Mouse (Mus musculus): ENCODE measurements around the gene Nr4a1. TPM values are rescaled to one million over a fixed set of nuclear protein-coding genes. Genes with fewer than 3 reads are reported as not detected.

The Nr4a1 gene
- polyA plus RNA-seq, 1 experiment from 2014 or later, result 5.9 TPM

DNA sequence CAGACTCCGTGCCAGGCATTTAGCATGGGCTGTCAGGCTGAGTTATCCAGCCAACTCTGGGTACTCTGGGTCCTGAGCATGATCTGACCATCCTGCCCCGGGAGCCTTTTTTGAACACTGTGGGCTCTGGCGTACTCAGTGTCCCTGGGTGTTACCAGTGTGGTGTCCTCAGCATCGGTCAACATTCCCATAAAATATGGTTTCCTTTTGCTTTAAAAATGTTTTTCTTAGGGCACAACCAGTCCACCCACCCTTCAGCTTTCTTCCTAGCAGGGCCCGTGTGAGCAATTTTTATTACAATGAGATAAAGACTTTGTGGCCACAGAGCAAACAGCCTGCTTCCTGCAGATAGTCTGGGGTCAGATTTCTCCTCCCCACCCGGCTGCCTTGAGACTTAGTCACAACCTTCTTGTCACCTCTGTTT is 66.6 kb downstream of the Nr4a1 start:
- ATAC-seq, result peak; percentile 46; the same call in 1 of the 2 replicates

DNA sequence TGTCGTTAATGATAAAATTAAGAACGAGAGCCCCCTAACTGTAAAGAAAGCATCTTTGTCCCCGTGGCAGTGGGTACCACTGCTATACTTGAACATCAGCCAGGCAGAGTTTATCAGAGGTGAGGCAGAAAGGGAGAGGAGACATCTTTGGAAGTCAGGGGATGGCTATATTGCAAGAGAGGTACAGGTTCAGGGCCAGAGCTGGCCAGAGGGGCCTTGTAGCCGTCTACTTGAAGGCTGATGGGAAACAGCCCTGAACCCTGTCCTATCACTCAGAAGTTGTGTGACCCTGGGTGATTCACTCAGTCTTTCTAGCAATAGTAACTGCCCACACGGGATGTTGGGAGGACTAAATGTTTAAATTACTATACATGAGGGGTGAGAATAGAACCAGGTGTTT is 67.1 kb downstream of the Nr4a1 start:
- Histone ChIP-seq H3K4me3 (ENCODE audit: low read depth, low read length) (no peak overlapping the region), H3K27me3 (replicated peaks; ENCODE audit: control insufficient read depth, insufficient read depth, low read length) (no peaks in the 10 kb centered on the region), H3K27ac (ENCODE audit: low read depth, low read length) (no peak overlapping the region), H3K9ac (ENCODE audit: low read depth, low read length) (no peak overlapping the region), H3K4me1 (replicated peaks; ENCODE audit: control insufficient read depth, insufficient read depth, low read length) (no peaks in the 10 kb centered on the region), H3K4me2 (replicated peaks; ENCODE audit: low read depth) (no peak overlapping the region), H3K9me3 (ENCODE audit: control insufficient read depth) (no peaks in the 10 kb centered on the region), H3K36me3 (ENCODE audit: control insufficient read depth, insufficient read depth) (no peaks in the 10 kb centered on the region)
- no peak for TF ChIP-seq CTCF (IDR thresholded peaks at IDR 0.05; ENCODE audit: low read depth)
- WGBS, result 14% methylated on average over 5 of the region's 5 CpGs
- no peak for ATAC-seq

More for the DNA sequence above, 66.6 kb downstream of the Nr4a1 start:
- Histone ChIP-seq H3K27me3 (replicated peaks; ENCODE audit: control insufficient read depth, insufficient read depth, low read length) (no peaks in the 10 kb centered on the region), H3K9ac (ENCODE audit: low read depth, low read length) (no peak overlapping the region), H3K27ac (ENCODE audit: low read depth, low read length) (no peak overlapping the region), H3K36me3 (ENCODE audit: control insufficient read depth, insufficient read depth) (no peaks in the 10 kb centered on the region), H3K4me1 (replicated peaks; ENCODE audit: control insufficient read depth, insufficient read depth, low read length) (no peaks in the 10 kb centered on the region), H3K9me3 (ENCODE audit: control insufficient read depth) (no peaks in the 10 kb centered on the region), H3K4me2 (replicated peaks; ENCODE audit: low read depth) (no peak overlapping the region), H3K4me3 (ENCODE audit: low read depth, low read length) (no peak overlapping the region)
- TF ChIP-seq CTCF (IDR thresholded peaks at IDR 0.05; ENCODE audit: low read depth), result no peak
- WGBS, result 23% methylated on average over 6 of the region's 6 CpGs

DNA sequence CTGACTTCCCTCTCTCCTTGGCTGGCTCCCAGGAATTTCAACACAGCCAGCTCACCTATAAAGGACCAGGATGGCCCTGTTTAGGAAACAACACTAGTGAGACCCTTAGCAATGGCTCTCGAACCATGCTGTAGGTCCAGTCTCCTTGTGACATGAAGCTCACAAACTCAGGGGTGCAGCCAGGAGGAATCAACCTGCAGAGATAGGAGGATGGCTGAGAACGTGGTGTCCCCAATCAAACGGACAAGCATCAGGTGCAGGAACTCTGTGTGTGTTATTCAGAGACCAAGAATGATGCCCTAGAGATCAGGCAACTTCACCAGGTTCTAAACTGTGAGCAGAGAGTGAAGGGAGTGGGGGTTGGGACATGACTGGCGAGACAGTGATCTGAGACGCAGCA is 68.0 kb downstream of the Nr4a1 start:
- no peak overlapping the region for H3K9ac ChIP-seq (ENCODE audit: low read depth, low read length)
- H3K4me1 ChIP-seq (replicated peaks; ENCODE audit: control insufficient read depth, insufficient read depth, low read length), result no peaks in the 10 kb centered on the region
- no peak overlapping the region for H3K4me3 ChIP-seq (ENCODE audit: low read depth, low read length)
- no peak for TF ChIP-seq CTCF (IDR thresholded peaks at IDR 0.05; ENCODE audit: low read depth)
- H3K27me3 ChIP-seq (replicated peaks; ENCODE audit: control insufficient read depth, insufficient read depth, low read length), result no peaks in the 10 kb centered on the region
- no peaks in the 10 kb centered on the region for H3K9me3 ChIP-seq (ENCODE audit: control insufficient read depth)
- H3K27ac ChIP-seq (ENCODE audit: low read depth, low read length), result no peak overlapping the region
- H3K4me2 ChIP-seq (replicated peaks; ENCODE audit: low read depth), result no peak overlapping the region
- H3K36me3 ChIP-seq (ENCODE audit: control insufficient read depth, insufficient read depth), result no peaks in the 10 kb centered on the region
- ATAC-seq, result no peak
- WGBS, result 86% methylated on average over 5 of the region's 5 CpGs

DNA sequence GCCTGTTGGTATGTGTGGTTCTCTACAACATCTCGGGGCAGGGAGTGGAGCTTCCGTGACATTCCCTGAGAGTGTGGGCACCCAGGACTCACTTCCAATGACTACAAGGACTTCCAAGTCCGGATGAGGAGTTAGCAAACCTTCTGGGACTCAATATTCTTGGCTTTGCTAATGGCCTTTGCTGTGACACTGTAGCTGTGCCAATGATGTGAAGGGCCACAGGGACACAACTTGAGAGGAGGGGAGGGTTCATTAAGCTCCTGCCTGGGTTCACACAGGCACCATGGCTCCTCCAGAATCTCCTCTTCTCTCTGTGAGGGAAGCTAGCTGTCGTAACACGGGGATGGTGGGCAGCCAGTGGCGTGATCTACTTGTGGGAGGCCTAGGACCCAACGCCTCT is 68.6 kb downstream of the Nr4a1 start:
- TF ChIP-seq CTCF (IDR thresholded peaks at IDR 0.05; ENCODE audit: low read depth), result no peak
- Histone ChIP-seq H3K9ac (ENCODE audit: low read depth, low read length) (no peak overlapping the region), H3K27ac (ENCODE audit: low read depth, low read length) (no peak overlapping the region), H3K4me2 (replicated peaks; ENCODE audit: low read depth) (no peak overlapping the region), H3K4me1 (replicated peaks; ENCODE audit: control insufficient read depth, insufficient read depth, low read length) (no peaks in the 10 kb centered on the region), H3K27me3 (replicated peaks; ENCODE audit: control insufficient read depth, insufficient read depth, low read length) (no peaks in the 10 kb centered on the region), H3K4me3 (ENCODE audit: low read depth, low read length) (no peak overlapping the region), H3K9me3 (ENCODE audit: control insufficient read depth) (no peaks in the 10 kb centered on the region), H3K36me3 (ENCODE audit: control insufficient read depth, insufficient read depth) (no peaks in the 10 kb centered on the region)
- 94% methylated on average over 7 of the region's 7 CpGs for WGBS
- ATAC-seq, result no peak

DNA sequence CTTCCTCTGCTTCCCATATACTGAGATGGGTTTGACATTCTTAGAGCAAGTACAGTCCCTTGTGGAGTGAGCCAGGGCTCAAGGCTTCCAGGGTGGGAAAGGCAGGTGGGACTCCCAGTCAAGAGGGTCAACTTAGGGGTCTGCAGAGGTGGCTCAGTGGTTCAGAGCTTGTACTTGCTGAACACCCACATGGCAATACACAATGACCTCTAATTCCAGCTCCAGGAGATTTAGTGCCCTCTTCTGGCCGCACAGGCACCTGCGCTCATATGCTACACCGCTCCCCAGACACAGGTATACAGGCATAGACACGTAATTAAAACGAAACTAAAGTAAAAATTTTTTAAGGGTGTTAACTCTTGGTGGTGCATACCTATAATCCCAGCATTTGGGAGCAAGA is 69.4 kb downstream of the Nr4a1 start:
- no peak overlapping the region for H3K4me2 ChIP-seq (replicated peaks; ENCODE audit: low read depth)
- TF ChIP-seq CTCF (IDR thresholded peaks at IDR 0.05; ENCODE audit: low read depth), result peak; percentile 34
- H3K27me3 ChIP-seq (replicated peaks; ENCODE audit: control insufficient read depth, insufficient read depth, low read length), result no peaks in the 10 kb centered on the region
- H3K4me3 ChIP-seq (ENCODE audit: low read depth, low read length), result no peak overlapping the region
- H3K4me1 ChIP-seq (replicated peaks; ENCODE audit: control insufficient read depth, insufficient read depth, low read length), result no peaks in the 10 kb centered on the region
- no peak overlapping the region for H3K27ac ChIP-seq (ENCODE audit: low read depth, low read length)
- no peak overlapping the region for H3K9ac ChIP-seq (ENCODE audit: low read depth, low read length)
- ATAC-seq, result no peak
- no peaks in the 10 kb centered on the region for H3K36me3 ChIP-seq (ENCODE audit: control insufficient read depth, insufficient read depth)
- no peaks in the 10 kb centered on the region for H3K9me3 ChIP-seq (ENCODE audit: control insufficient read depth)
- 91% methylated on average over 5 of the region's 5 CpGs for WGBS

Other genes with a start within 250 kb of the Nr4a1 start
- not detected in 2 replicates for gene Gm47841, start 206.9 kb upstream of the Nr4a1 start, polyA plus RNA-seq (2015; fragmentation: Nextera tagmentation; extraction: Ambion mirVana)
- 0.16 and 0.33 TPM in 2 replicates for gene Fignl2, start 175.7 kb upstream of the Nr4a1 start, polyA plus RNA-seq (2015; fragmentation: Nextera tagmentation; extraction: Ambion mirVana)
- not detected in 2 replicates for gene Ankrd33, start 138.5 kb upstream of the Nr4a1 start, polyA plus RNA-seq (2015; fragmentation: Nextera tagmentation; extraction: Ambion mirVana)
- 13.8 and 14.6 TPM in 2 replicates for gene Acvrl1, start 125.7 kb upstream of the Nr4a1 start, polyA plus RNA-seq (2015; fragmentation: Nextera tagmentation; extraction: Ambion mirVana)
- 6.0 and 6.8 TPM in 2 replicates for gene Acvr1b, start 80.2 kb upstream of the Nr4a1 start, polyA plus RNA-seq (2015; fragmentation: Nextera tagmentation; extraction: Ambion mirVana)
- gene Grasp, start 30.1 kb upstream of the Nr4a1 start, polyA plus RNA-seq (2015; fragmentation: Nextera tagmentation; extraction: Ambion mirVana), result 1.7 and 2.0 TPM in 2 replicates
- gene Atg101, start 30.0 kb downstream of the Nr4a1 start, polyA plus RNA-seq (2015; fragmentation: Nextera tagmentation; extraction: Ambion mirVana), result 46.5 and 50.9 TPM in 2 replicates
- 0.48 and 0.77 TPM in 2 replicates for gene 6030408B16Rik, start 38.9 kb downstream of the Nr4a1 start, polyA plus RNA-seq (2015; fragmentation: Nextera tagmentation; extraction: Ambion mirVana)
- gene Krt80, start 115.9 kb downstream of the Nr4a1 start, polyA plus RNA-seq (2015; fragmentation: Nextera tagmentation; extraction: Ambion mirVana), result 0.40 and 0.61 TPM in 2 replicates
- gene Krt7, start 156.8 kb downstream of the Nr4a1 start, polyA plus RNA-seq (2015; fragmentation: Nextera tagmentation; extraction: Ambion mirVana), result 86.1 and 89.0 TPM in 2 replicates
- 0.16 TPM in 2 replicates for gene Krt87, start 184.5 kb downstream of the Nr4a1 start, polyA plus RNA-seq (2015; fragmentation: Nextera tagmentation; extraction: Ambion mirVana)
- not detected in 2 replicates for gene Krt88, start 193.5 kb downstream of the Nr4a1 start, polyA plus RNA-seq (2015; fragmentation: Nextera tagmentation; extraction: Ambion mirVana)
- gene Krt81, start 209.5 kb downstream of the Nr4a1 start, polyA plus RNA-seq (2015; fragmentation: Nextera tagmentation; extraction: Ambion mirVana), result not detected in 2 replicates
- not detected in 2 replicates for gene Krt86, start 219.2 kb downstream of the Nr4a1 start, polyA plus RNA-seq (2015; fragmentation: Nextera tagmentation; extraction: Ambion mirVana)
- not detected in 2 replicates for gene Krt83, start 237.2 kb downstream of the Nr4a1 start, polyA plus RNA-seq (2015; fragmentation: Nextera tagmentation; extraction: Ambion mirVana)